Mouse (Mus musculus): ENCODE data around the gene Aars.
"Not testable (repeated sequence)": the region's sequence is repeated elsewhere in the genome, so short reads cannot be mapped to it uniquely, and the experiment has no call there.

Aars gene

GRCm38 (mm10) chr8:111093865-111094718 is 61.1 kb downstream of the Aars start, which contains the start of gene Pdpr:
TSS of gene Pdpr (plus strand) at chr8:111094630.
- DNase-seq (ENCODE audit: low read depth in 1 of 2, low spot score in 2 of 2), result peak; percentile 71 to 89

DNA sequence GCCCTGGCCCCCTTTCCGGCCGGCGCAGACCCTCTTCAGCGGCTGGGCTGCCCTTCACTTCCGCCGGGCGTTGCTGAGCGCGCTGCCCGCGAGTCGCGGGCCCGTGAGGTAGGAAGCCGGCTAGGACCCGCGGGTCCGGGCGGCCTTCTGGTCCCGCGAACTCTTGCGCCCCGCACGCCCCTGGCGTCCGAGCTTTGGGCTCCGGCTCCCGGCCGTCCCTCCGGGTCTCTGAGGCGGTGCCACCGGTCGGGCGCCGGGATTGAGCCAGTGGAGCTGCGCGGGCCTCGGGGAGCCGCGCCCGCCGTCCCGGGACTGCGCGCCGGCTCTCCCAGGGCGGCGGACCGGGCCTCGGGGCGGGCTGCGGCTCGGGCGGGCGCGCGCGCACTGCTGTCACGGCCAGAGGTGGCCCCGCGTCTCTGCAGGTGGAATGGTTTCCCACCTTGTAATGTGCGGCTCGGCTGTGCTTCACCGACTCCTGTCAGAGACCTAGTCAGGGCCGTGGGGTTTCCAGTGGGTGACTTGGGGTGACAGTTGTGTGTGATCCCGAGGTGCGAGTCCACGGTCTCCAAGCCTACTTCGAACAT is 61.9 kb downstream of the Aars start:
- DNase-seq (ENCODE audit: low read depth in 1 of 2, low spot score in 2 of 2), result not testable (repeated sequence)

All from monocyte, adult 2 months (primary cell).